Mouse (Mus musculus) midbrain, embryonic 14.5 days (tissue): ENCODE measurements around the gene Dynll2. TPM values are rescaled to one million over a fixed set of nuclear protein-coding genes. Genes with fewer than 3 reads are reported as not detected.

Experiments
- ATAC-seq: fragments of 200-750 bp; cut with Nextera tagmentation; 2 replicates; pipeline ENCODE4 v1.8.0; 2017; ENCODE audit warnings: moderate number of reproducible peaks, moderate library complexity; ENCODE audit not compliant: low FRiP score, low TSS enrichment
- DNase-seq: peaks from one replicate; pipeline ENCODE4 v3.0.0-alpha.2; 2015
- H3K27ac ChIP-seq: fragments of 300-500 bp; sonication (generic); replicated peaks from 2 replicates; pipeline ENCODE4 v1.5.1; 2014; ENCODE audit warnings: mild to moderate bottlenecking, low read depth, low read length, moderate library complexity
- H3K27me3 ChIP-seq: fragments of 300-500 bp; sonication (generic); 2 replicates; pipeline ENCODE4 v1.6.1; 2014; ENCODE audit warnings: low read length, control low read depth, mixed read lengths; ENCODE audit not compliant: control insufficient read depth, insufficient read depth
- H3K36me3 ChIP-seq: fragments of 300-500 bp; sonication (generic); 2 replicates; pipeline ENCODE4 v1.6.1; 2014; ENCODE audit warnings: low read length, control low read depth; ENCODE audit not compliant: control insufficient read depth, insufficient read depth
- H3K4me1 ChIP-seq: fragments of 300-500 bp; sonication (generic); 2 replicates; pipeline ENCODE4 v1.6.1; 2014; ENCODE audit warnings: mild to moderate bottlenecking, antibody characterized with exemption, low read length, control low read depth; ENCODE audit not compliant: control insufficient read depth, insufficient read depth
- H3K4me2 ChIP-seq: fragments of 300-500 bp; sonication (generic); 2 replicates; pipeline ENCODE4 v1.6.1; 2014; ENCODE audit warnings: mild to moderate bottlenecking, low read length, moderate library complexity
- H3K4me3 ChIP-seq: fragments of 300-500 bp; sonication (generic); replicated peaks from 2 replicates; pipeline ENCODE4 v1.5.1; 2014; ENCODE audit warnings: low read depth, low read length
- H3K9ac ChIP-seq: fragments of 300-500 bp; sonication (generic); replicated peaks from 2 replicates; pipeline ENCODE4 v1.6.1; 2014; ENCODE audit warnings: mild to moderate bottlenecking, low read length, moderate library complexity
- H3K9me3 ChIP-seq: fragments of 300-500 bp; sonication (generic); 2 replicates; pipeline ENCODE4 v1.6.1; 2016; ENCODE audit warnings: low read length, control low read depth, mixed read lengths; ENCODE audit not compliant: control insufficient read depth
- WGBS: fragments of 180-500 bp; shearing (Covaris S2); extraction: QIAGEN DNeasy Blood & Tissue Kit; methylation state at CpG from one replicate; pipeline ENCODE4 v1.1.7; 2014; 5-methylcytosine and 5-hydroxymethylcytosine counted together
- polyA plus RNA-seq: library from polyadenylated mRNA; unstranded; fragments of >200 nt; fragmentation: Nextera tagmentation; extraction: Ambion mirVana; gene quantifications from 2 replicates; pipeline ENCODE4 v1.2.1, GENCODE M21; 2014

Gene Dynll2
- polyA plus RNA-seq, 1 experiment from 2014 or later, result 28.3 TPM

GRCm38 (mm10) chr11:88023933-88024332 is 36.6 kb upstream of the Dynll2 start:
- no peaks in the 10 kb centered on the region for H3K36me3 ChIP-seq
- H3K27me3 ChIP-seq, result no peaks in the 10 kb centered on the region
- no peak overlapping the region for H3K27ac ChIP-seq
- no peak for DNase-seq
- H3K9ac ChIP-seq, result no peak overlapping the region
- H3K4me2 ChIP-seq, result no peak overlapping the region
- no peaks in the 10 kb centered on the region for H3K9me3 ChIP-seq
- ATAC-seq, result no peak
- H3K4me1 ChIP-seq, result 0 out of 2 replicates have a peak, but pooled peaks cover 8% of the 10 kb centered on the region
- H3K4me3 ChIP-seq, result no peak overlapping the region
- WGBS, result 95% methylated on average over 2 of the region's 2 CpGs

GRCm38 (mm10) chr11:88015795-88016194 is 28.5 kb upstream of the Dynll2 start:
- no peaks in the 10 kb centered on the region for H3K27me3 ChIP-seq
- H3K4me2 ChIP-seq, result no peak overlapping the region
- ATAC-seq, result no peak
- H3K9ac ChIP-seq, result no peak overlapping the region
- no peak overlapping the region for H3K4me3 ChIP-seq
- 91% methylated on average over 6 of the region's 6 CpGs for WGBS
- no peaks in the 10 kb centered on the region for H3K9me3 ChIP-seq
- DNase-seq, result no peak
- no peaks in the 10 kb centered on the region for H3K4me1 ChIP-seq
- H3K27ac ChIP-seq, result no peak overlapping the region
- no peaks in the 10 kb centered on the region for H3K36me3 ChIP-seq

GRCm38 (mm10) chr11:88015161-88015560 is 27.8 kb upstream of the Dynll2 start:
- 83% methylated on average over 11 of the region's 11 CpGs for WGBS
- Histone ChIP-seq H3K36me3 (no peaks in the 10 kb centered on the region), H3K27ac (no peak overlapping the region), H3K4me3 (no peak overlapping the region), H3K4me1 (peaks cover under 1% of the 10 kb centered on the region; the same call in 1 of the 2 replicates), H3K9ac (no peak overlapping the region), H3K4me2 (no peak overlapping the region), H3K9me3 (no peaks in the 10 kb centered on the region), H3K27me3 (no peaks in the 10 kb centered on the region)
- DNase-seq (peak; percentile 25), ATAC-seq (no peak)

- Histone ChIP-seq H3K36me3 (no peaks in the 10 kb centered on the region), H3K4me3 (no peak overlapping the region), H3K4me1 (peaks cover 12% of the 10 kb centered on the region; the same call in 1 of the 2 replicates), H3K27me3 (no peaks in the 10 kb centered on the region), H3K27ac (no peak overlapping the region), H3K9me3 (no peaks in the 10 kb centered on the region), H3K9ac (no peak overlapping the region), H3K4me2 (no peak overlapping the region)
- ATAC-seq, result no peak
- WGBS, result 90% methylated on average over 10 of the region's 10 CpGs
- no peak for DNase-seq
Measured at GRCm38 (mm10) chr11:88013632-88014031, 26.3 kb upstream of the Dynll2 start.

GRCm38 (mm10) chr11:88012621-88013244 is 25.4 kb upstream of the Dynll2 start:
- 91% methylated on average over 11 of the region's 11 CpGs for WGBS
- peaks cover 12% of the 10 kb centered on the region; the same call in 1 of the 2 replicates for H3K4me1 ChIP-seq
- no peaks in the 10 kb centered on the region for H3K9me3 ChIP-seq
- H3K4me3 ChIP-seq, result no peak overlapping the region
- H3K4me2 ChIP-seq, result no peak overlapping the region
- no peaks in the 10 kb centered on the region for H3K27me3 ChIP-seq
- H3K27ac ChIP-seq, result no peak overlapping the region
- no peaks in the 10 kb centered on the region for H3K36me3 ChIP-seq
- H3K9ac ChIP-seq, result no peak overlapping the region
- no peak for ATAC-seq
- no peak for DNase-seq

- no peak overlapping the region for H3K9ac ChIP-seq
- WGBS, result 91% methylated on average over 7 of the region's 7 CpGs
- peaks cover 12% of the 10 kb centered on the region; the same call in 1 of the 2 replicates for H3K4me1 ChIP-seq
- H3K4me3 ChIP-seq, result no peak overlapping the region
- DNase-seq, result no peak
- H3K27ac ChIP-seq, result no peak overlapping the region
- H3K36me3 ChIP-seq, result no peaks in the 10 kb centered on the region
- H3K4me2 ChIP-seq, result no peak overlapping the region
- H3K27me3 ChIP-seq, result no peaks in the 10 kb centered on the region
- no peaks in the 10 kb centered on the region for H3K9me3 ChIP-seq
- ATAC-seq, result no peak
Measured at GRCm38 (mm10) chr11:88011914-88012419, 24.6 kb upstream of the Dynll2 start.

GRCm38 (mm10) chr11:88011208-88011913 is 24.0 kb upstream of the Dynll2 start:
- Histone ChIP-seq H3K4me3 (no peak overlapping the region), H3K27me3 (no peaks in the 10 kb centered on the region), H3K27ac (no peak overlapping the region), H3K4me1 (peaks cover 12% of the 10 kb centered on the region; the same call in 1 of the 2 replicates), H3K4me2 (no peak overlapping the region), H3K9me3 (no peaks in the 10 kb centered on the region), H3K36me3 (no peaks in the 10 kb centered on the region), H3K9ac (no peak overlapping the region)
- ATAC-seq (no peak), DNase-seq (no peak)
- 79% methylated on average over 11 of the region's 11 CpGs for WGBS

GRCm38 (mm10) chr11:88009542-88010190 is 22.3 kb upstream of the Dynll2 start:
- Histone ChIP-seq H3K4me3 (0 out of 2 replicates have a peak overlapping the region, but pooled peaks have one; percentile 7), H3K4me2 (peak overlapping the region; percentile 47), H3K27me3 (no peaks in the 10 kb centered on the region), H3K36me3 (no peaks in the 10 kb centered on the region), H3K9ac (peak overlapping the region; percentile 43), H3K9me3 (no peaks in the 10 kb centered on the region), H3K27ac (peak overlapping the region; percentile 63), H3K4me1 (peaks cover 12% of the 10 kb centered on the region; the same call in 1 of the 2 replicates)
- ATAC-seq (no peak), DNase-seq (peak; percentile 80)
- WGBS, result 22% methylated on average over 16 of the region's 16 CpGs
